Mouse (Mus musculus): ENCODE results near the gene Stip1.

GRCm38 (mm10) chr19:7066828-7067342 lies 27.1 kb upstream of the Stip1 start:
- TF ChIP-seq POLR2A (IDR thresholded peaks at IDR 0.05; ENCODE audit: insufficient read depth, low read length) (no peak), CTCF (IDR thresholded peaks at IDR 0.05; ENCODE audit: low read depth, low read length) (no peak)

All from ES-Bruce4 (cell line).